Mouse (Mus musculus): ENCODE results near the gene Chil3.
"Not testable (repeated sequence)": the region's sequence is repeated elsewhere in the genome, so short reads cannot be mapped to it uniquely, and the experiment has no call there.

Chil3 gene

DNA sequence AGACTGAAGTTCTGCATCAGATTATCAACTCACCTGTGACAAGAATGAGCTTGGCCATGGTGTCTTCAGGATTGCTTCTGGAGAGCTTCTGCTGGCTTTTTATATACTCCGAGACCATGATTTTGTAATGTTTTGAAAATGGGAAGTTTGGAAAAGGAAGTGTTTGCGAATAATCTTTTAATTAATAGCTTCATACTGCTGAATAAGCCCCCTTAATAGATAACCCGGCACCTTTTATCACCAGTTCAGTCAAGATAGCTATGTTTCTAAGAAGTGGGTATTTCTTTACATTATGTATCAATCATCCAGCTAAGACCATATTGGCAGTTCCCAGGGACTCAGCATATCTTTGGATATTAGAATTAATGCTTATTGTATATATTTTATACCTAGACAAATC lies at the start of gene Chil3:
TSS of gene Chil3 (minus strand) at position 101 of the 400 bp plus-strand sequence.
- no peak for DNase-seq

DNA sequence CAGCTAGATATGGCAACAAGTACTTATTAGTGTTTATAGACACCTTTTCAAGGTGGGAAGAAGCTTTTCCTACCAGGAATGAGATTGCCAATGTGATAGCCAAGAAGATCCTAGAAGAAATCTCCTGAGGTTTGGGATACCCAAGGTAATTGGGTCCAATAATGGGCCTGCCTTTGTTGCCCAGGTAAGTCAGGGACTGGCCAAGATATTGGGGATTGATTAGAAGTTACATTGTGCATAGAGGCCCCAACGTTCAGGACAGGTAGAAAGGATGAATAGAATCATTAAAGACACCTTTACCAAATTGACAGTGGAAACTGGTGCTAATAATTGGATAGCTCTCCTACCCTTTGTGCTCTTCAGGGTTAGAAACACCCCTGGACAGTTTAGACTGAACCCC lies 30.7 kb upstream of the Chil3 start:
- DNase-seq: not testable (repeated sequence)

DNA sequence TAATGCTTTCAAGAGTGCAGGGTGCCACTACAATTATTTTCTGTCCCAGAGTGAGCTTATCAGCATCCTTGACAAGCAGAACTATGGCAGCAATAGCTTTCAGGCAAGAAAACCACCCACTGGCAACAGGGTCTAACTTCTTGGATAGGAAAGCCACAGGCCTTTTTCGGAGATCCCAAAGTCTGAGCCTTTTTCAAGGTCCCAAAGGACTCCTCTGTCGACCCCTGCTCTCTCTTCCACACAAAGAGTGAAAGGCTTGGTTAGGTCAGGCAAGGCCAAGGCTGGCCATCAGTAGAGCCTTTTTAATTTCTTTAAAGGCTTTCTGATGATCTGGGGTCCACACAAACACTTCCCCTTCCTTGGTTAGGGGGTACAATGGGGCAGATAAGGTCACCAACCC lies 29.9 kb upstream of the Chil3 start:
- not testable (repeated sequence) for DNase-seq

DNA sequence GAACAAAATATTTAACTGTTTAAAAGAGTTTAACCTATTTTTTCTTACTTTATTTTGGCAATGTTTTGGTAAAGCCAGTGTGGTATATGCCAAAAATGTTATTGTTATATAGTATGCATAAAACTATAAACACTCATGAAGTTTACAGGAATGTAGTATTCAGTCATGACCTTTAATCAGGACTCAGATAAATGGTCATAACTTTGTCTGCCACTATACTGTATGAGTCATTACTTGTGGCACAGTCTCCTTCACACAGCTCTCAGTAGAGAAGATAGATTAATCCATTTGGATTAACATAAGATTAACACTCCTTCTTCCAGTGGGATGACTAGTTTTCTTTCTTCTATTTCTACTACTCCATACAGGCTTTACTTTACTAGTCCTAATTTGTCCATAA lies 28.9 kb upstream of the Chil3 start:
- DNase-seq: no peak

DNA sequence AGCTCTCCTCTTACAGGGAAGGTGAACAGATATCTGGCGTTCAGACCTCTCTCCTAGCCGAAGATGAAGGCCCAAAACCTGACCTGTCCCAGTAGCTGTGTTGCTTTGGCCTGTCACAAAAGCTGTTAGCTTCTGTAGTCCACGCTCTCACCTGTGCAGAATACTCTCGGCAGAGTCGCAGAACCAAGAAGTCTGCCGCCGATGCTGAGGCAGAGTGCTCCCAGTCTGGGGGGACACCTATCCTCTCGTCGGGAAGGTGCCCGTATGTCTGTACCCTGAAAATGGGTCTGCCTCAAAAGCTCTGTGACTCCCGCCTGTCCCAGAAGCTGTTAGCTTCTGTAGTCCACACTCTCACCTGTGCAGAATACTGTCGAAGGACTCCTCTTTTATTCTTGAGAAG lies 28.1 kb upstream of the Chil3 start:
- no peak for DNase-seq

DNA sequence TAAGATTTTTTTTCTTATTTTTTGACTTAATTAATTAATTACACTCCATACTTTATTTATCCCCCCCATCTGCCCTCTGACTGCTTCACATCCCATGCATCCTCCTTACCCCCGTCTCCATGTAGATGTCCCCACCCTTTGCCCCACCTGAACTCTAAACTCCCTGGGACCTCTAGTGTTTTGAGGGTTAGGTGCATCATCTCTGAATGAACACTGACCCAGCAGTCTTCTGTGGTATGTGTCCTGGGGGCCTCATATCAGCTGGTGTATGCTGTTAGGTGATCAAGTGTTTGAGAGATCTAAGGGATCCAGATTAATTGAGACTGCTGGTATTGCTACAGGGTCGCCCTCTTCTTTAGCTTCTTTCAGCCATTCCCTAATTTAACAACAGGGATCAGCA lies 20.6 kb upstream of the Chil3 start:
- DNase-seq: no peak

DNA sequence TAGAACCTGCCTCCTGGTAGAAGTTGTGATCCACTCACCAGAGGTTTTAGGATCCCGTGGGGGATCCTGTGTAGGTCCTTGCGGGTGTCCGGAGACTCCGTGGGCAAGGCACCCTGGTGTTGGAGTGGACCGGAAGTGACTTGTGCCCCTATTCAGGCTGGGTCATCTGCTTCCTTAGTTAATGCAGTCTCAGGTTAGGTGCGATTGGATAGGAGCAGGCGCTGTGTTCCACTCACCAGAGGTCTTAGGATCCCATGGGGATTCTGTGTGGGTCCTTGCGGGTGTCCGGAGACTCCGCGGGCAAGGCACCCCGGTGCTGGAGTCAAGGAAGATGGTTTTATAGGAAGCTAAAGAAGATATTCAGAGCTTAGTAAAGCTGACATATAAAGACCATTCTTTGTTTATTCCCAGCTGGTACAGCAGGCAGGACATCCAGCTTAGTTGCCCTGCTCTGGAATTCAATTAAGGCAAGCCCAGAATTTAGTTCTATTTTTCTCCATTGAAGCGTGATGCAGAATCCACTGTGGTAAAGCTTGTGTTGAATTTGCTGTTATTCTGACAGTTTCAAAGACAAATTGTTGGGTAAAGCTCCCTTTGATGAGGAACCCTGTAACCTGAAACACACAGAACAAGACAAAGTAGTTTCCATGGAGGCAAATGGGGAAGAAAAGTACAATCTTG lies 10.3 kb upstream of the Chil3 start:
- no peak for DNase-seq

DNA sequence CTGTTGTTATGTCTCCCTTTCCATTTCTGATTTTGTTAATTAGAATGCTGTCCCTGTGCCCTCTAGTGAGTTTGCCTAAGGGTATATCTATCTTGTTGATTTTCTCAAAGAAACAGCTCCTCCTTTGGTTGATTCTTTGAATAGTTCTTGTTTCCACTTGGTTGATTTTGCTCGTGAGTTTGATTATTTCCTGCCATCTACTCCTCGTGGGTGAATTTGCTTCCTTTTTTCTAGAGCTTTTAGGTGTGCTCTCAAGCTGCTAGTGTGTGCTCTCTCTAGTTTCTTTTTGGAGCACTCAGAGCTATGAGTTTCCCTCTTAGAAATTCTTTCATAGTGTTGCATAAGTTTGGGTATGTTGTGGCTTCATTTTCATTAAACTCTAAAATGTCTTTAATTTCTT lies 7.6 kb upstream of the Chil3 start:
- not testable (repeated sequence) for DNase-seq

DNA sequence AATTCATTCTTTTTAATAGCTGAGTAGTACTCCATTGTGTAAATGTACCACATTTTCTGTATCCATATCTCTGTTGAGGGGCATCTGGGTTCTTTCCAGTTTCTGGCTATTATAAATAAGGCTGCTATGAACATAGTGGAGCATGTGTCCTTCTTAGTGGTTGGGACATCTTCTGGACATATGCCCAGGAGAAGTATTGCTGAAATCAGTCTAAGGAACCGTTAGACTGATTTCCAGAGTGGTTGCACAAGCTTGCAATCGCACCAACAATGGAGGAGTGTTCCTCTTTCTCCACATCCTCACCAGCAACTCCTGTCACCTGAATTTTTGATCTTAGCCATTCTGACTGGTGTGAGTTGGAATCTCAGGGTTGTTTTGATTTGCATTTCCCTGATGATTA lies 5.1 kb upstream of the Chil3 start:
- DNase-seq: not testable (repeated sequence)

DNA sequence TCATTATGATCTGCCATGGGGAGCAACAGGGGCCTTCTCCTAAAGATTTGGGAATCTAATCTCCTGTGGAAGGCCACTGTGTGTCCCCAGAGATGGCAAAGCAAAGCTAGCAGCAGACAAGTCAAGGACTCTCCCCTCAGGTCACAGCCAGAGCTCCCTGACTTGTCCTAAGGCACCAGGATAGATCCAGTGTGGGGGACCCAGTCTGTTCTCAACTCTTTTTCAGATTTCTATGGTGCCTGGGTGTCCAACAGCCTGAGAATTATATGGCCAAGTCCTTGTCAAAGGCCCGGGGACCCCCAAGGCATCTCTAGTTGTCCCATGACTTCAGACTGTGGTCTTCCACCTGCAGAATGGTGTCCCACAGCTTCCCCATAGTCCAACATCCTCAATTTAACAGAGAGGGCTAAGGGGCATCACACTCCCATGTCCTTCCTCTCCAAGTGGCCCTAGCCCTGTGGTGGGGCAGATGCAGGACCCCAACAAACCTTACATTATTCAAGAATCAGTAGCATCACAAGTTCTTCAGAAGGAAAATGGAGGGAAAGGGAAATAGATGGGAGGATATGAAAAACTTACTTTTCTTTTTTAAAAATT lies 3.9 kb upstream of the Chil3 start:
- no peak for DNase-seq

DNA sequence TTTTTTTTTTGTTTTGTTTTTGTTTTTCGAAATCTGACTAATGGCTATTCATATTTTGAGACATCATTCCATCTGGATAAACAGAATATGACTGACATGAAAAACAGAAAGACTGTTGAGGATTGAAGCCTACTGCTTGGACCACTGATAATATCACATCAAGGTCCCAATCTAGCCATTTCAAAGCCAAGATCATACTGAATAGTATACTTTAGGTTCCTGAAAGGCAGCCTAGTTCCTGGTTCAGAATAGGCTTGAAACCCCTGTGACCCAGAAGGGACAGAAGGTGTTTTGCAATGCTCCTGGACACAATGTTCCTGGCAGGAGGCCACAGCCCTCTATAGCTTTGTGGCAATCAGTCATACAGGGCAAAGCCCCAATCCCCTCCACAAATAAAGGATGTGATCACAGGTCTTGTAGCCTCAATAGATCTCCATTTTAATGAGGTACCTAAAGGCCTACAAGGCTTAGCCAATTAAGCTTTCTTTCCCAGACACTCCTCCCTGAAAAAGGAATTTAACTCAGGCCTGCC lies 3.2 kb upstream of the Chil3 start:
- no peak for DNase-seq

DNA sequence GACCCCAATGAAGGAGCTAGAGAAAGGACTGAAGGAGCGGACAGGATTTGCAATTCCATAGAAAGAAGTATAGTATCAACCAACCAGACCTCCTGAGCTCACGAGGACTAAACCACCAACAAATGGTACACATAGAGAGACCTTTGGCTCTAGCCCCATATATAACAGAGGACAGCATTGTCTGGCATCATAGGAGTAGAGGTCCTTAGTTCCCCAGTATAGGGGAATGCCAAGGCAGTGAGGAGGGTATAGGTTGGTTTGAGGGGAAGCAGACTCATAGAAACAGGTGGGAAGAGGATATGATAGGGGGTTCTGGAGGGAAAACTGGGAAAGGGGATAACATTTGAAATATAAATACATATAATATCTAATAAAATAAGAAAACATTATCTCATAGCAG lies 13.0 kb downstream of the Chil3 start:
- no peak for DNase-seq

DNA sequence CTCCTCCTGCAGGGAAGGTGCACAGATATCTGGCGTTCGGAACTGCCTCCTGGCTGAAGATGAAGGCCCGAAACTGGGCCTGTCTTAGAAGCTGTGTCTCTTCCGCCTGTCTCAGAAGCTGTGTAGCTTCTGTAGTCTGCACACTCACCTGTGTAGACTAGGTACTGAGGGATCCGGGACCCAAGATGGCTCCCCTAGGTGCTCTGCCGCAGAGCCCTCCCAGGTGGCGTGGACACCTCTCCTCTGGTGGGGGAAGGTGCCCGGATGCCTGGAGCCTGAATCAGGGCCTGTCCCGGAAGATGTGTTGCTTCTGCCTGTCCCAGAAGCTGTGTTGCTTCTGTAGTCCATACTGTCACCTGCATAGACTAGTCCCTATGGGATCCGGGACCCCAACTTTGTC lies 23.3 kb downstream of the Chil3 start:
- no peak for DNase-seq

DNA sequence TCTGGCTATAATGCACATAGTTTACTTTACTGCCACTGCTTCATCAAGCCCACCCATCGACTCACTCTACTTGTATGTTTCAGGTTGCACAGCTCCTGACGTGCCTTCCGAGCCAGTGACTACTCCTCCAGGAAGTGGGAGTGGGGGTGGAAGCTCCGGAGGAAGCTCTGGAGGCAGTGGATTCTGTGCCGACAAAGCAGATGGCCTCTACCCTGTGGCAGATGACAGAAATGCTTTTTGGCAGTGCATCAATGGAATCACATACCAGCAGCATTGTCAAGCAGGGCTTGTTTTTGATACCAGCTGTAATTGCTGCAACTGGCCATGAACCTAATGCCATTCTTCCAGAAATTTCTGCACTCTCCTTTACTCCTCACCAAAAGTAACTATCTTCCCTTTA lies 35.7 kb downstream of the Chil3 start:
- no peak for DNase-seq

DNA sequence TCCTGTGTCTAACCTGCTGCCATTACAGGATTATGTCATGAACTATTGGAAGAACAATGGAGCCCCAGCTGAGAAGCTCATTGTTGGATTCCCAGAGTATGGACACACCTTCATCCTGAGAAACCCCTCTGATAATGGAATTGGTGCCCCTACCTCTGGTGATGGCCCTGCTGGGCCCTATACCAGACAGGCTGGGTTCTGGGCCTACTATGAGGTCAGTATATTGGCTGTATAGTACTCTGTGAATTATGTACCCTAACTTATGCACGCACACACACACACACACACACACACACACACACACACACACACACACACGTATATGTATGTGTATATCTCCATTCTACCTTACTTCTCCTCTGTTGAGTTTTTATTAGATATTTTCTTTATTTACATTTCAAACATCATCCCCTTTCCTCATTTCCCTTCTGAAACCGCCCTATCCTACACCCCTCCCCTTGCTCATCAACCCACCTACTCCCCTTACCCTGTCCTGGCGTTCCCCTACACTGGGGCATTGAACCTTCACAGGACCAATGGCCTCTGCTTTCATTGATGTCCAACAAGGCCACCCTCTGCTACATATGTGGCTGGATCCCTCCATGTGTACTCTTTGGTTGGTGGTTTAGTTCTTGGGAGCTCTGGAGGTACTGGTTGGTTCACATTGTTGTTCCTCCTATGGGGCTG lies 38.4 kb downstream of the Chil3 start:
- no peak for DNase-seq

DNA sequence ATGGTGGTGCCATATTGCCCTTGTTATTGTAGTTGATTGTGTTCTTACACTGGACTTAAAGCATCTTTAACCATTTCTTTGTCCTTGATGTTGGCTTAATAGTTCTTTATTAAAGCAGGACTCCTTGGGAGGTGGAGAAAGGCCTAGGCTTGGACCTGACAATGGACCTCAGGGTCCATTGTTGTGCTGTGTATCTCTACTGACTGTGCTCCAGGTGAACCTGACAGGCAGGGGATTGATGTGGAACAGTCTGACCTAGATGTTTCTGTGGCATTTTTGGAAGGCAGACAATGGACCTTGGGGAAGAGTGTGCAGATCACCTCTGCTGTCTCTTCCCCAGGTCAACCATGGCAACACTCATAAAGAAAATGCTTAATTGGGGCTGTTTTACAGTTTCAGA lies 40.4 kb downstream of the Chil3 start:
- no peak for DNase-seq

DNA sequence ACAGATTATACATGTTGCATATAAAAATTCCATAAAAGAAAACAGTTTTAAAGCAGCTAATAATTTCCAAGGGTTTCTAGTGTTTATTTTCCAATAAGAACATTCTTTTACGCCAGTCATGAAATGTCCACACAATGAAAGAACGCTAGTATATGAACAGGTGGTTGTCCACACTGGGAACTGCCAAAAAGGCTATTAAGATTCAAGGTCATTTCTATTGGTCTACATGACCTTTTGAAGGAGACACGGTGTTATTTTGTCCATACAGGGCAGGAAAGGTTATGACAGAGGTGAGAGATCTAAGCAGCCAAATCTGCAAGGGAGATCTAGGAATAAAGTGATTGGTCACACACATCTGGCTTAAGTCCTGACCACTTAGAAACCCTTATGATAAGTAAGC lies 54.4 kb downstream of the Chil3 start, which contains the start of gene Chia1:
TSS of gene Chia1 (plus strand) at position 301 of the 400 bp plus-strand sequence.
- no peak for DNase-seq

All from thymus, postnatal 14 days (tissue).